1 mouse cellular context compared by ENCODE assay signal in the genomic region with DNA sequence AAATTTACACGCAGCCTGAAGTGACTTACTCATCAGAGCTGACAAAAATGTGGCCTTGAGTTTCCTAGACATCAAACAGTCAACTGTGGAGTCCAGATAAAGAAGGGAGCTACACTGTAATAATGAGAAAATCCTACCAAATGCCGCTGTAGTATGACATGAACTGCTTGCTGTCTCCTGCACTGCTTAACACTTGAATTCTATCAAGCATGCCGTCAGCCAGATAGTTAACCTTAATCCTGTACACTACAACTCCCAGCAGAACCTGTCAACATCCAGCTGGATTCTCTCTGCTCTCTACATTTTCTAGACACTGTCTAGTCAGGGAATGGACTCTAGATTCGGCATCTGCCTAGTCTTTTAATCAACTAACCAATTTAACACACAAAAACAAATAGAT.
TF ChIP-seq lines count a peak whose summit lies in the region.

No protein-coding gene starts in this region.

TF ChIP-seq in MEL, 35 proteins besides CTCF, POLR2A, EP300 and RAD21:
- TF ChIP-seq SMC3 (IDR thresholded peaks at IDR 0.05; ENCODE audit: low read depth, low read length): no peak
- peak; percentile 31; the same call in 1 of the 2 replicates for TF ChIP-seq TAL1 (IDR thresholded peaks at IDR 0.05; ENCODE audit: low read length)
- TF ChIP-seq NRF1 (IDR thresholded peaks at IDR 0.05; ENCODE audit: insufficient read depth, low read depth, low read length, poor library complexity, severe bottlenecking): no peak
- no peak for TF ChIP-seq BHLHE40 (IDR thresholded peaks at IDR 0.05; ENCODE audit: borderline replicate concordance, low read depth, low read length)
- no peak for TF ChIP-seq ZC3H11A (IDR thresholded peaks at IDR 0.05; ENCODE audit: low read depth, low read length)
- TF ChIP-seq CHD1 (IDR thresholded peaks at IDR 0.05; ENCODE audit: low read depth, low read length): no peak
- TF ChIP-seq MAFK (IDR thresholded peaks at IDR 0.05; ENCODE audit: borderline replicate concordance, low read depth, low read length): no peak
- TF ChIP-seq MAX (IDR thresholded peaks at IDR 0.05; ENCODE audit: low read length): no peak
- peak; percentile 49; the same call in 1 of the 2 replicates for TF ChIP-seq MXI1 (IDR thresholded peaks at IDR 0.05; ENCODE audit: low read depth, low read length)
- TF ChIP-seq JUND (IDR thresholded peaks at IDR 0.05; ENCODE audit: low read depth, low read length): no peak
- no peak for TF ChIP-seq RCOR1 (IDR thresholded peaks at IDR 0.05; ENCODE audit: low read depth, low read length)
- no peak for TF ChIP-seq ZMIZ1 (IDR thresholded peaks at IDR 0.05; ENCODE audit: low read depth, low read length)
- TF ChIP-seq GATA1 (IDR thresholded peaks at IDR 0.05; ENCODE audit: low read depth, low read length): peak; percentile 19; the same call in 1 of the 2 replicates
